Mouse (Mus musculus): ENCODE results near the gene Dusp10. TPM values are rescaled to one million over a fixed set of nuclear protein-coding genes. Genes with fewer than 3 reads are reported as not detected.

Gene Dusp10
- 3.0 TPM in 2 replicates for polyA plus RNA-seq (2021; fragmentation: Nextera tagmentation)
- long read RNA-seq, experiment 1, transcript Dusp10-201 (4 exons, 2,792 nt): major isoform, 26 of 34 reads
- long read RNA-seq, experiment 1, partial matches to known transcripts: 4 of 34 reads
- long read RNA-seq, experiment 1, other reads (novel, unspliced or antisense): 4 of 34 reads
- long read RNA-seq, experiment 2, partial matches to known transcripts: 4 of 8 reads
- long read RNA-seq, experiment 2, other reads (novel, unspliced or antisense): 1 of 8 reads

GRCm38 (mm10) chr1:184013106-184013505, at the start of gene Dusp10:
TSS of gene Dusp10 (plus strand) at chr1:184013302.

DNA sequence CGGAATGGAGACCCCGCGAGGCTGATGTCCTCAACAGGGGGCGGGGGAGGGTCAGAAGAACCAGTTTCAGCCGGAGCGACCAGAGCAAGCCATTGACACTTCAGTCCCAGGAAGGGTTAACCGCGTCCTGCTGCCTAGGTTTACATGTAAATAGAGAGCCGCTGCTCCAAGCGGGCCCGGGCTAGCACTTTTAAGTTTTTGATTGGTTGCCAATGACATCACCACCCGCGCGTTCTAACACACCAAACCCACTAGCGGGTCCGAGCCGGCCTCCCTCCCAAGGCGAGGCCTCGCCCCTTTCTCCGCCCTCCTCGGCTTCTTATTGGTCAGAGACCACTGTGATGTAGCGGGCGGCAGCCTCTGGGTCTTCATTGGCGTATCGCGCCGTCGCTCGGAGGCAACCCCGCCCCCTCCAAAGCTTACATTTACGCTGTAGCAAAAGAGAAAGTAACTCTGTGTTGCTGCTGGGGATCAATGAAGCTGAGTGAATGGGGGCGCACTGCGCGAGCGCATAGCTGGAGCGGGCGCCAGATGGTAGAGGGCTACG, 21.0 kb downstream of the Dusp10 start, which contains the start of gene 1700056E22Rik:
1700056E22Rik (minus strand) TSS at position 291 of the 547 bp plus-strand sequence.

Other genes with a start within 250 kb of the Dusp10 start
- 0.28 and 0.43 TPM in 2 replicates for gene 1700056E22Rik, start 21.0 kb downstream of the Dusp10 start, polyA plus RNA-seq (2021; fragmentation: Nextera tagmentation)